Mouse (Mus musculus) kidney, postnatal 14 days (tissue): Measurements from ENCODE around the gene Akap5.

Experiments
- DNase-seq: peaks from one replicate; pipeline ENCODE4 v3.0.0; 2022; ENCODE audit warnings: mixed read lengths

Gene Akap5

DNA sequence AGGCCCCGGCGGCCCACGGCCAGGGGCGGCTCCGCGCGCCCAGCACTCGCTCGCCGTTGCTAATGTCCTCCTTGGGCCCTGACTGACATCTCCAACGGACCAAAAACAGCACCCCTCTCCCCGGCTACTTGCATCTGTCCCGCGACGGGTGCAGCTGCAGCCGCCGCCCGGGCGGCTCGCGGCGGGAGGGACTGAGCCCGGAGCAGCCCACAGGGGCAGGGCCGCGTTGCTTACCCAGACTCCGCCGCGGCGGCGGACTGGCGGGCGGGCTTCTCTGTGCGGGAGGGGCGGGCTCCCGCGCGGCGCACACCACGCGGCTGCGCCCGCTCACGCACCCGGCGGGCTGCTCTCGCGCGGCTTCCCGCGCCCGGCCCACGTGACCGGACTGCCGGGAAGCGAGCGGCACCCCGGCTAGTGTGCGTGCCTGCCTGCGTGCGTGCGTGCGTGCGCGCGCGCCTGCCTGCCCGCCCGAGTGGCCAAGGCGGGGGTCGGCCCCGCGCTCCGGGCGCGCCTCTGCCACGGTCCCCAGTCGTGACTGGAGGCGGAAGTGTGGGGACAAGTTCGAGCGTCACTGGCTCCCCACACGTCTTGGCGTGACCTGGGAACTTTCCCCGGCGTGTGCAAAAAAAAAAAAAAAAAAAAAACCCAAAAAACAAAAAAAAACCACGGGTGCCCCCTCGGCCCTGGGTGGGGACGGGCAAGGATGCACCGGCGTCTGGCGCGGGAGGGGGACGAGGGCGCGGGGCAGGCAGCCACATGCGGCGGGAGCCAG is 44.7 kb downstream of the Akap5 start, which contains the start of gene Zbtb25:
TSS of gene Zbtb25 (minus strand) at position 397 of the 772 bp plus-strand sequence.
- DNase-seq, result peak; percentile 90

DNA sequence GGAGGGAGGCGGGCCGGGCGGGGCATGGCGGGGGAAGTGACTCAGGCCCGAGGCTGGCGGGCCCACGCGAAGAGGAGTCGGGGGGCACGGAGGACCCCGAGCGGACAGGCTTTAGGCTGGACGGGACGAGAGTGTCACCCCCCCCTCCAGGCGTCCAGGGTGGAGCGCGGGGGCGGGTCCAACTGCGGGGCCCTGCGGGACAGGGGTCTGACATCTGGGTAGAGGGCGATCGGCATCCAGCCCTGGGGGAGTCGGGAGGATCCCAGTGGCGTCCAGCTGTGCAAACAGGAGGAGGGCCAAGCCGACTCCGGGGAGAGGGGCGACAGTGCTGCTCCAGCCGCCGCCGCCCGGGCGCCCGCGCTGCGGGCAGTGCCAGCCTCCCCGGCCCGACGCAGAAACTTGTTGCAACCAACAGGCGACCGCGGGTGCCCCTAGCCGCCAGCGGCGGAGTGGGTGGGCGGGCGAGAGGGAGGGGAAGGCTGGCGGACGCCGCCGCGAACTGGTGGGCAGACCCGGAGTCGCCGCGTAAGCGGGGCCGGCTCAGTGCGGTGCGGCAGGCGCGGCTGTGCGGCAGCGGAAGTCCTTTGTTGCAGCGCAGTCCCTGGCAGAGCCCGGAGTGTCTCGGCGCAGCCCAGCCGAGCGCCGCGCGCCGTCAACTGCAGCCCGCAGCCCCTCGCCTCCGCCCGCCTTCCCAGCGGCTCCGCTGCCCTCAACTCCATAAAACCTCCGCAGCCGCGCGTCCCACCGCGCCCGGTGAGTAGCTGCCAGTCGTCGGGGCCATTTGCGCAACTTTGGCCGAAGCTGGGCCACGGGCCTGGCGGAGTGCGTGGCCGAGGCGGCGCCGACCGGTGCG is 45.5 kb downstream of the Akap5 start, which contains the start of gene Zbtb1:
TSS of gene Zbtb1 (plus strand) at position 289 of the 853 bp plus-strand sequence.
- peak; percentile 90 for DNase-seq

DNA sequence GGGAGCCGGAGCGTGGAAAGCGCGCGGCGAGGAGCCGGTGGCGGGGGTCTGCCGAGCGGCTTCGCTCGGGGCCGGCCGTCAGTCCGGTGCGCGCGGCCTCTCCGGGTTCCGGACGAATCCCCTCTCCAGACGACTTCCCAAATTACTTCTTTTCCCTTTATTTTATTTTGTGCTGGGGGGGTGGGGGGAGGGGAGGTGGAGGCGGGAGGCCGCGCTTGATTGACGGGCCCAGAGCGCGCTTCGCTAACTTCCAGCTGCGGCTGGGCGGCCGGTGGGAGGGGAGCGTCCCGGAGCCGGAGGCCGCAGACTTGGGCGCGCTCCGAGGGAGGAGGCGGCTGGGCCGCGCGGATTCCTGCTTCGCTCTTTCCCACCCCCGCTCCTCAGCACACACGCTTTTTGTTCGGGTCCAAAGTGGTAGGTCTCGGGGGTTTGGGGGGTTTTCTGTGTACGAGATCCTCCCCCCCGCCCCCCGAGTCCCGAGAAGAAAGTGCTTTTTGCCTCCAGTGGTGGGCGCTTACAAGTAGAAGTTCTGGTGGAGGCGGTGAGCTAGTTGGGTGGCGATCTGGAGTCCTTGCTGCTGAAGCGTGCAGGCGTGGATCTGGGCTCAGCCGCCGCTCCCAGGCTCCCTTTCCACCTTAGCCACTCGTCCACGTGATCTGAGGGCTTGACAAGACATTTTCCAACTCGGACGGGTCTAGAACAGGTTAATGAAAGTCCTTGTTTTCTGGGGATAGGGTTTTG is 46.3 kb downstream of the Akap5 start:
- DNase-seq, result peak; percentile 89

DNA sequence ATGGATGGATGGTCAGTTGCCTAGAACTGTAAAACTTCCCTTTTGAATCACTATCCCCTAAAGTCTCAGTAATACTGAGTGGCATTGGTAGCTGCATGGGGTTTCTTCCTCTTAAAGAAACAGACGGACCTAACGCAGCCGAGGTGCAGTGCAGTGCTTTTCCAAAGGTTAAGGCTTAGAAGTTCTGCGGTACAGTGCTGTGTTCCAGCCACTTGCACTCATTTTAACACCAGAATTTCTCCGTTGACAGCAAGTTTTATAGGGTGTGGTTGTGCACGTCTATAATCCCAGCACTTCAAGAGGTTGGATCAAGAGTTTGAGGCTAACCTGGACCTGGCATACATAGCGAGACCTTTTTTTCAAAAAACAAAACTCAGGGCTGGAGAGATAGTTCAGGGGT is 47.4 kb downstream of the Akap5 start:
- no peak for DNase-seq

DNA sequence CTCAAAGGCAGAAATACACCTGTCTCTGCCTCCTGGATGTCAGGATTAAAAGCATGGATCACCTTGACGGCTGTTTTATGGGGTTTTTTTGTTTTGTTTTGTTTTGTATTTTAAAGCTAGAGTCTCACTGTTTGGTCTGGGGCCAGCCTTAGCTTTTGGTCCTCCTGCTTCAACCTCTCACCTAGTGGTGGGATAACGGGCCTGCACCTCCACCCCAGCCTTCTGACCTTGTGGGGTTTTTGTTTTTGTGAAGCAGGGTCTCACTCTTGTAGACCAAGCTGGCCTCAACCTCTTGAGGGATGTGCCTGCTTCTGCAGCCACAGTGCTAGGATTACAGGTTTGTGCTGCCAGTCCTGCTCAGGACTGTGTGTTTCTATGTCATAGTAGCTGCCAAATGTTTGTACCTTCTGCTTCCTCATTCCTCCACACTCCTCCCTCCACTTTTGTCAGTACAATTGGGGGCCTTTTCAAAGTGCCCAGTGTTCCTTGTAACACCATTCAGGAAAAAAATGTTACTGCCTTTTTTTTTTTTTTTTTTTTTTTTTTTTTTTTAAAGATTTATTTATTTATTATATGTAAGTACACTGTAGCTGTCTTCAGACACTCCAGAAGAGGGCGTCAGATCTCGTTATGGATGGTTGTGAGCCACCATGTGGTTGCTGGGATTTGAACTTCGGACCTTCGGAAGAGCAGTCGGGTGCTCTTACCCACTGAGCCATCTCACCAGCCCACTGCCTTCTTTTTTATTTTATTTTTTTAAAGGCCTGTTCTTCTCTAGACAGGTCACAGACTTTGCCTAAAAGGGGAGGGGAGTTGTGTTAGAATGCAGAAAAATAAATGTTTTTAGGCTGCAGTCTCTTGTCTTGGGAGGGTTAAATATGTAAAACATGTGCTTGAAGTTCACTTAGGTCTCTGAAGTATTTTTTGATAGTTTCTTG is 48.5 kb downstream of the Akap5 start:
- DNase-seq, result no peak

DNA sequence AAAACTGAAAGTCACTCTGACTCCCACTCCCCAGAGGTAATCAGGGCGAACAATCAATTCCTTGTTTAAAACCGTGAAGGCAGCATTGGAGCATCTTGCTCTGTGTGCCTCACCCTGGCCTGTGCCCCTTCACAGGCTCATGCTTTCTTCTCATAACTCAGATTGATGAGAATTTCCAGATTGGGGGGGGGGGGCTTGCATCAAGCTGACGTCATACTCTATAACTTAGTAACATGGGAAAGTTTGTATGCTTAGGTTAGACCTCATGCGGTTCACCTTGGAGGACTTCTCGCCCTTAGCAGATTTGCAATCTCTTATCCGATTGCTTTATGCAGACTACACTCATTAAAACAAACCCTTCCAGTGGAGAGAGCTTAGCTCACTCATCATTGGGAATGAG is 49.3 kb downstream of the Akap5 start:
- DNase-seq, result no peak

DNA sequence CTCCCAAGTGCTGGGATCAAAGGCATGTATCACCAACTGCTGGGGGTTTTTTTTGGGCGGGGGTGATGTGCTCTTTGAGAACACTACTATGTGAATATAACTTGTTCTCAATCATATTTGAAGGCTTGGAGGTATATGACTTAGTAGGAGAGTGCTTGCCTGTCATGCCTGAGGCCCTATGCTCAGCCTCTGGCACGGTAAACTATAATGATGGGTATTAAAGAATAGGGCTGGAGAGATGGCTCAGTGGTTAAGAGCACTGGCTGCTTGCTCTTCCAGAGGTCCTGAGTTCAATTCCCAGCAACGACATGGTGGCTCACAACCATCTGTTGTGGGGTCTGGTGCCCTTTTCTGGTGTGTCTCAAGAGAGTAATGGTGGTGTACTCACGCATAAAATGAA is 50.2 kb downstream of the Akap5 start:
- no peak for DNase-seq

DNA sequence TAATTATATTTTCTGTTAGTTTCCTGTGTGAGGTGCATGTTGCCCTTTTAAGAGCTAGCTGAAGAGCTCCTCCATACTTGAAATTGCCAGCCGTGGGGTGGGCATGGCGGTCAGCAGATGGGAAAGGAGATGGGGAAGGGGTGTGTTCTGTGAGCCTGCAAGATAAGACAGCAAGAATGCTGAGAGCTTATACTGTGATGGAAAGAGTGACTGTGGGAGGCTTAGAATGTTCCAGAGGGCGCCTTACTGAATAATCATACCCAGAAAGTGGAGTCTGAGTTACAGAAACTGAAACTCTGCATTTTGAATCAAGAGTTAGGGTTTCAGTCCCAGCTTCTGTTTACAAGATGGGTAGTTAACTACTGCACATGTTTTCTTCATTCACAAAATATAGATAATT is 50.8 kb downstream of the Akap5 start:
- DNase-seq, result no peak

DNA sequence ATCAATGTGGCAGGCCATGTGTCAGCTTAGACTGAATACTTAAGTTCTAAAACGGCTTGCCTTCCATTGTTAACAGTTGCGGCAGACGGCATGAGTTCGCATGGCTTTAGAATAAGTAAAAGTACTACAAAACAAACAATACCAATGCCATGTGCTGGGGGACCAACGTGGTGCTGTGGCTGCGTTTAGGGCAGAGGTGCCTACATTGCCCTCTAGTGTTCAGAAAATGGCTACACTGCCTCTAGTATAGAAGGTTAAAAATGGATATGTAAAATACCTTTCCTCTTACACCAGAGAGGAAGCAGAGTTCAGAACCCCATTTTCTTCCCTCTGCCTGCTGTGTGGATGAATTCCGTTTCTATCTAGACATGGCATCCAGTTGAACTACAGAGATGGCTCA is 52.0 kb downstream of the Akap5 start:
- DNase-seq, result peak; percentile 33

DNA sequence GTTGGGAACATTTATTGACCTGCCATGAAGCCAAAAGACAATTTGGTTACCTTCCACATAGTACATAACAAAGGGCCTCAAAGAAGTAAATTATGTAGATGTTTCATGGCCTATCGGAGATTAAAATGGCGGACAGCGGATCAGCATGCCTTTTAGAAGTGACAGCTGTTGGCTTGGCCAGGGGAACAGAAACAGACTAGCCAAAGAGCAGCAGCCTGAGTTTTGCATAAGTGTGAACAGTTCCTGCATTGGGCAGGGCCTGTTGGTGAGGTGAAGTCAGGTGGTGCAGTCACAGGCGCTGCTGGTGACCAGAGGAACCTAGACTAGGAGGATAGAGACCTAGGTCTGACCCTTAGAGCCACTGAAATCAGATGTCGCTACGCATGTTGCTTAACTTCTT is 52.4 kb downstream of the Akap5 start:
- DNase-seq, result no peak

DNA sequence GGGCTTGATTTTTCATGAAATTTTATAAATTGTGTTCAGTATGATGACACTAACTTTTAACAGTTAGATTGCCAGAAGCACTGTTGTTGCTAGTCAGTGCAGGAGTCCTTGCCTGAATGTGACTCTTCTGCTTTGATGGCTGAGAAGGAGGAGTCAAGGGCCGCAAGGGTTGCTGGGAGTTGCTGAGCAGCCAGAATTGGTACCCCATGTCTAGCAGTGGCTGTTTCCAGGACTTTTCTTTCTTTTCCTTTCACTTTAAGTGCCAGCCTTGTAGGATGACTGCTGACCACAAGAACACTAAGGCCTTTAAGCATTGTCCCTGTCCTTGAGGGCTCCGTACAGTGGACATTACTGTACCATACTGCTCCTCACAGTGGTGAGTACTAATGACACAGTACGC is 53.0 kb downstream of the Akap5 start:
- no peak for DNase-seq

DNA sequence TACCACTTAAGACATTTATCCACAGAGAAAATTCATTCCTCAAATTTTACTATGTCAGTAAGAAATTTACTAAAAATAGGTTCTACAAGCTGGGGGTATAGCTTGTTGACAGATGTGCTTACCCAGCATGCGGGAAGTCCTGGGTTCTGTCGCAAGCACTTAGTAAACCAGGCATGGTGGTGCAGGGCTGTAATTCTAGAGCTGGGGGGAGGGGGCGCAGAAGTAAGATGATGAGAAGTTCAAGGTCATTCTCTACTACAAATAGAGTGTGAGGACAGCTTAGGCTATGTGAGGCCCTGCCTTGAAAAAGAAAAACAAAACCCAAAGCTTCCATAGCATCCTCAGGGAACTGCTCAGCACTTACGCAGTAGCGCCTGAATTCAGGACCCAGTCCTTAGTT is 53.9 kb downstream of the Akap5 start:
- no peak for DNase-seq

DNA sequence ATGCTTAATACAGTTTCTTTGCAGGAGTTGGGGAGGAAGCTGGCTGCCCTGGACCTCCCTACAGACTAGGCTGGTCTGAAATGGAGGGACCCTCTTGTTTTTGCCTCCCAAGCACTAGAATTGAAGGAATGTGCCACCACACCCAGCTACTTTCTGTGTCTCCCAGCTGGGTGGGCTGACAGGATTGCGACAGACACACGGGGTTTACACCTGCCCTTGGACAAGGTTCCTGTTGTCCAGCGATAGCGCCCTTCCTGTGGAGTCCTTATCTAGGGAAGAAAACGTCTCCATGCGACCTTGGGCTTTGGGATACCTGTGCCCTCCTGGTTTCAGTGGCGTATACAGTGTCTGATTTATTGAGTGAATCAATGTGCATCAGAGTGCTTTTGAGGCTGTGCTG is 55.5 kb downstream of the Akap5 start:
- DNase-seq, result no peak
